ENCODE assay signal across 14 mouse cellular contexts in genomic region chr1:127904774-127905385, GRCm38 (mm10). TPM values are rescaled to one million over a fixed set of nuclear protein-coding genes. Genes with fewer than 3 reads are reported as not detected.
DNase-seq lines count a peak whose midpoint lies in the region; ATAC-seq lines count a peak whose summit lies in the region.
"Had no signal": no experiment of that assay in that cellular context is flagged by ENCODE, and none has a peak within 500 bp of the region (broad histone marks: within the 10 kb centered on the region; RNA-seq: fewer than 3 reads in every experiment).

No protein-coding gene starts in this region.

- 0 out of 2 replicates have a peak, but pooled peaks have one; percentile 21 for ATAC-seq in neural tube, embryonic 12.5 days (ENCODE audit: low FRiP score, low read depth)
- ATAC-seq in neural tube, embryonic 15.5 days (ENCODE audit: low FRiP score): no peak

- H3K4me1 ChIP-seq in neural tube, embryonic 12.5 days: peaks cover 3% of the 10 kb centered on the region; the same call in 1 of the 2 replicates
- no peaks in the 10 kb centered on the region for H3K4me1 ChIP-seq in neural tube, embryonic 15.5 days
- H3K4me1 ChIP-seq in embryonic facial prominence, embryonic 10.5 days: no peaks in the 10 kb centered on the region

- no peak overlapping the region for H3K27ac ChIP-seq in neural tube, embryonic 12.5 days
- H3K27ac ChIP-seq in neural tube, embryonic 15.5 days (replicated peaks): no peak overlapping the region
- no peak overlapping the region for H3K27ac ChIP-seq in embryonic facial prominence, embryonic 10.5 days (replicated peaks)
- H3K27ac ChIP-seq: liver, embryonic 14.5 days; macrophage had no signal

- peak; percentile 2 for DNase-seq in embryo, embryonic 11 days
- DNase-seq in kidney, postnatal 10 days: peak; percentile 18
- peak; percentile 21 for DNase-seq in yolk sac, embryonic 10.5 days (ENCODE audit: low spot score)
- DNase-seq in ovary, postnatal 14 days (ENCODE audit: low spot score): no peak
- DNase-seq in embryonic facial prominence, embryonic 10.5 days (ENCODE audit: low spot score): no peak
- no peak for DNase-seq in cerebellum, postnatal 25 days
- DNase-seq: adrenal gland, adult 2 months; heart, postnatal 4 days; layer of hippocampus, postnatal 36 days had no signal

- no peaks in the 10 kb centered on the region for H3K27me3 ChIP-seq in neural tube, embryonic 12.5 days (replicated peaks)
- H3K27me3 ChIP-seq in neural tube, embryonic 15.5 days (replicated peaks): no peaks in the 10 kb centered on the region
- H3K27me3 ChIP-seq in embryonic facial prominence, embryonic 10.5 days (replicated peaks; ENCODE audit: low read depth, poor library complexity, severe bottlenecking): no peaks in the 10 kb centered on the region

- no peak overlapping the region for H3K9ac ChIP-seq in neural tube, embryonic 12.5 days
- H3K9ac ChIP-seq in neural tube, embryonic 15.5 days (replicated peaks): no peak overlapping the region
- H3K9ac ChIP-seq: liver, embryonic 14.5 days had no signal

- no peaks in the 10 kb centered on the region for H3K9me3 ChIP-seq in neural tube, embryonic 12.5 days
- H3K9me3 ChIP-seq in neural tube, embryonic 15.5 days (replicated peaks): no peaks in the 10 kb centered on the region
- no peaks in the 10 kb centered on the region for H3K9me3 ChIP-seq in embryonic facial prominence, embryonic 10.5 days

- WGBS in neural tube, embryonic 12.5 days: 27% methylated on average over 2 of the region's 2 CpGs
- WGBS in neural tube, embryonic 15.5 days: 21% methylated on average over 2 of the region's 2 CpGs
- WGBS in embryonic facial prominence, embryonic 10.5 days: 48% methylated on average over 2 of the region's 2 CpGs

- H3K4me2 ChIP-seq in neural tube, embryonic 12.5 days (replicated peaks): no peak overlapping the region
- H3K4me2 ChIP-seq in neural tube, embryonic 15.5 days: no peak overlapping the region

- no peak overlapping the region for H3K4me3 ChIP-seq in neural tube, embryonic 12.5 days
- no peak overlapping the region for H3K4me3 ChIP-seq in neural tube, embryonic 15.5 days (replicated peaks)
- no peak overlapping the region for H3K4me3 ChIP-seq in embryonic facial prominence, embryonic 10.5 days
- H3K4me3 ChIP-seq: erythroblast, embryonic 14.5 days had no signal

- peaks cover 9% of the 10 kb centered on the region; the same call in 1 of the 2 replicates for H3K36me3 ChIP-seq in neural tube, embryonic 12.5 days
- H3K36me3 ChIP-seq in neural tube, embryonic 15.5 days: peaks cover 14% of the 10 kb centered on the region
- peaks cover 24% of the 10 kb centered on the region for H3K36me3 ChIP-seq in embryonic facial prominence, embryonic 10.5 days (replicated peaks)

RNA-seq across cellular contexts. Expression of gene Rab3gap1, which starts 36.3 kb away (rescaled TPM):
- 18.5 and 20.2 TPM in 2 replicates for polyA plus RNA-seq in neural tube, embryonic 12.5 days (2016; fragmentation: Nextera tagmentation; extraction: Ambion mirVana)
- 21.5 and 22.5 TPM in 2 replicates for polyA plus RNA-seq in neural tube, embryonic 15.5 days (2015; fragmentation: Nextera tagmentation; extraction: Ambion mirVana)
- polyA plus RNA-seq in embryonic facial prominence, embryonic 10.5 days (2016; fragmentation: Nextera tagmentation; extraction: Ambion mirVana): 17.5 and 17.9 TPM in 2 replicates

RNA-seq across cellular contexts. Expression of gene Map3k19, which starts 50.0 kb away (rescaled TPM):
- polyA plus RNA-seq in neural tube, embryonic 12.5 days (2016; fragmentation: Nextera tagmentation; extraction: Ambion mirVana): 0.05 TPM in 1 of 2 replicates, not detected in the other
- polyA plus RNA-seq in neural tube, embryonic 15.5 days (2015; fragmentation: Nextera tagmentation; extraction: Ambion mirVana): 0.68 and 0.97 TPM in 2 replicates
- polyA plus RNA-seq in embryonic facial prominence, embryonic 10.5 days (2016; fragmentation: Nextera tagmentation; extraction: Ambion mirVana): 0.02 and 0.05 TPM in 2 replicates
- polyA plus RNA-seq: erythroblast, embryonic 14.5 days had no signal

Comparison
In these comparisons a context has a peak if more than half of its experiments do, and no peak if none do; other contexts are left out.
1. DNase-seq: peak in embryo, embryonic 11 days (single experiment), kidney, postnatal 10 days (single experiment) and yolk sac, embryonic 10.5 days (single experiment); none in ovary, postnatal 14 days (single experiment), embryonic facial prominence, embryonic 10.5 days (single experiment) and cerebellum, postnatal 25 days (0 of 2).